Mouse (Mus musculus) neural tube, embryonic 13.5 days (tissue): Measurements from ENCODE around the gene Ahcy. TPM values are rescaled to one million over a fixed set of nuclear protein-coding genes. Genes with fewer than 3 reads are reported as not detected.
"Not testable (repeated sequence)": the region's sequence is repeated elsewhere in the genome, so short reads cannot be mapped to it uniquely, and the experiment has no call there.

Source experiments
- ATAC-seq: fragments of 200-750 bp; cut with Nextera tagmentation; 2 replicates; pipeline ENCODE4 v1.8.0; 2017; ENCODE audit warnings: low read depth, mild to moderate bottlenecking, moderate TSS enrichment, moderate library complexity
- H3K27ac ChIP-seq: fragments of 300-500 bp; sonication (generic); replicated peaks from 2 replicates; pipeline ENCODE4 v1.5.1; 2015; ENCODE audit warnings: moderate library complexity, mild to moderate bottlenecking, inconsistent platforms
- H3K27me3 ChIP-seq: fragments of 300-500 bp; sonication (generic); 2 replicates; pipeline ENCODE4 v1.6.1; 2015; ENCODE audit warnings: mild to moderate bottlenecking, inconsistent platforms
- H3K36me3 ChIP-seq: fragments of 300-500 bp; sonication (generic); 2 replicates; pipeline ENCODE4 v1.6.1; 2015; ENCODE audit warnings: mild to moderate bottlenecking, inconsistent platforms
- H3K4me1 ChIP-seq: fragments of 300-500 bp; sonication (generic); replicated peaks from 2 replicates; pipeline ENCODE4 v1.6.1; 2015; ENCODE audit warnings: inconsistent platforms
- H3K4me2 ChIP-seq: fragments of 300-500 bp; sonication (generic); 2 replicates; pipeline ENCODE4 v1.6.1; 2015; ENCODE audit warnings: inconsistent platforms, mild to moderate bottlenecking, moderate library complexity
- H3K4me3 ChIP-seq: fragments of 300-500 bp; sonication (generic); 2 replicates; pipeline ENCODE4 v1.5.1; 2015; ENCODE audit warnings: mild to moderate bottlenecking, inconsistent platforms
- H3K9ac ChIP-seq: fragments of 300-500 bp; sonication (generic); 2 replicates; pipeline ENCODE4 v1.6.1; 2015; ENCODE audit warnings: moderate library complexity, mild to moderate bottlenecking, inconsistent platforms
- H3K9me3 ChIP-seq: fragments of 300-500 bp; sonication (generic); 2 replicates; pipeline ENCODE4 v1.6.1; 2016; ENCODE audit warnings: inconsistent platforms
- WGBS: fragments of 180-500 bp; shearing (Covaris S2); methylation state at CpG from one replicate; pipeline ENCODE4 v1.1.7; 2015; 5-methylcytosine and 5-hydroxymethylcytosine counted together
- polyA plus RNA-seq: library from polyadenylated mRNA; unstranded; fragments of >200 nt; fragmentation: Nextera tagmentation; extraction: Ambion mirVana; gene quantifications from 2 replicates; pipeline ENCODE4 v1.2.1, GENCODE M21; 2015

Gene Ahcy
- polyA plus RNA-seq, 1 experiment from 2014 or later = 35.5 TPM

DNA sequence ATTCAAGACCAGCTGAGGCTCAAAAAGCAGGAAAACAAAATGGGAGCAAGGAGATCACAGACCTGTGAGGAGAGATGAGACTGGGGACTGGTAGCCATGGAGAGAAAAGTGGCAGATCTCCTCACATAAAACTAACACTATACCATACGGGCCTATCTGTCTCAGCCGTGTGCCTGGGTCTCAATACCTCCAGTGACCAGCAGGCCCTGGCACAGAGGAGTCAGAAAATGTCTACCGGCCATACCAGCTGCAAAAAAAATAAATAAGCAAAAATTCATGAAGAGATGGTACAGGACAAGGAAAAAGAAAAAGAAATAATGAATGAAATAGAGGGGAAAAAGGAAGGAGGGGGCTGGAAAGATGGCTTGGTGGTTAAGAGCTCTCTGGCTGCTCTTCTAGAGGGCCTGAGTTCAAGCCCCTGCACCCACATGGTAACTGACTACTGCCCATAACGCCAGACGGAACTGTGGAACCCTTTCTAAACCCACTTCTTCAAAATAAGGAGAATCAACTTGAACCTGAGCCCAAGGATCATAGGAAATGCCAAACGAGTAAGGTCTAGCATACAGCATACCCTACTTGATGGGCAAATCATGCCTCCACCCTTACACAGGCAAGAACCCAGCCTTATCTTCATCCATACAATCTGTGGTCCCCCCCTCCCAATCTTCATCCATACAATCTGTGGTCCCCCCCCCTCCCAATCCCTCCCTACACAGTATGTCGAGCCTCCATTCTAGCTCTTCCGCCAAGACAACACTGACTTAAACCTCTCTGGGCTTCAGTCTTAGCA lies 1.7 kb downstream of the Ahcy start:
- Histone ChIP-seq H3K4me3 (no peak overlapping the region), H3K27ac (no peak overlapping the region), H3K4me1 (peaks cover 26% of the 10 kb centered on the region), H3K4me2 (peak overlapping the region; percentile 61; the same call in 1 of the 2 replicates), H3K27me3 (no peaks in the 10 kb centered on the region), H3K9ac (peak overlapping the region; percentile 82; the same call in 1 of the 2 replicates), H3K9me3 (no peaks in the 10 kb centered on the region), H3K36me3 (peaks cover 11% of the 10 kb centered on the region)
- no peak for ATAC-seq
- WGBS = 82% methylated on average over 8 of the region's 8 CpGs

GRCm38 (mm10) chr2:155071027-155071426 lies 3.3 kb downstream of the Ahcy start:
- Histone ChIP-seq H3K9ac (no peak overlapping the region), H3K27ac (no peak overlapping the region), H3K4me1 (peaks cover 26% of the 10 kb centered on the region), H3K36me3 (peaks cover 26% of the 10 kb centered on the region), H3K4me3 (no peak overlapping the region), H3K27me3 (no peaks in the 10 kb centered on the region), H3K4me2 (no peak overlapping the region), H3K9me3 (no peaks in the 10 kb centered on the region)
- ATAC-seq = no peak
- 86% methylated on average over 9 of the region's 9 CpGs for WGBS

- no peak overlapping the region for H3K4me2 ChIP-seq
- ATAC-seq = no peak
Measured at GRCm38 (mm10) chr2:155057361-155057760, 16.9 kb downstream of the Ahcy start.

DNA sequence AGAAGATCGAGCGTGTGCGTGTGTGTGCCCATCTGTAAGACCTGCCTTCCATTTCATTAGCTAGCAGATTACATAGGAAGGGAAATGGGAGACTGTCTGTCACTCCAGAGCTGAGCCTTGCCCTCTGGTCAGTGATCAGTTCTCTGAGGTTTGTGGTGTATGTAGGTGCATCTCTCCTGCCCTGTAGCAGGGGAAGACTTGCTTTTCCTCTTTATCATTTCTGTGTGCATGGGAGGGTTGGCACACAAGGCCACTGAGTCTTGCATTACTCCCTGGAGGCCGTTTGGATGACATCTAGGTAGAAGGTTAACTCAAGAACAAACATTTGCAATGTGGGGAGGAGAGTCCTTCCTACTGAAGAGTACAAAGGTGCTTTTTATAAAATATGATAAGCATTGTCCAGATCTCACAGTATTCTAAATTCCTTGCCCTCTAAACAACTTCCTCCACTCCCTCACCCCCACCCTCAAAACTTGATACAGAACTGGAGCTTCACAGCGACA lies 18.2 kb downstream of the Ahcy start:
- H3K27ac ChIP-seq = no peak overlapping the region
- peaks cover 8% of the 10 kb centered on the region for H3K4me1 ChIP-seq
- H3K9ac ChIP-seq = no peak overlapping the region
- ATAC-seq = no peak
- H3K4me2 ChIP-seq = no peak overlapping the region
- H3K27me3 ChIP-seq = no peaks in the 10 kb centered on the region
- H3K9me3 ChIP-seq = no peaks in the 10 kb centered on the region
- peaks cover 14% of the 10 kb centered on the region for H3K36me3 ChIP-seq
- 82% methylated on average over 5 of the region's 5 CpGs for WGBS
- H3K4me3 ChIP-seq = no peak overlapping the region

More at GRCm38 (mm10) chr2:155057361-155057760, 16.9 kb downstream of the Ahcy start:
- Histone ChIP-seq H3K36me3 (peaks cover 26% of the 10 kb centered on the region), H3K27me3 (no peaks in the 10 kb centered on the region), H3K4me3 (no peak overlapping the region), H3K9ac (no peak overlapping the region), H3K27ac (no peak overlapping the region), H3K4me1 (no peaks in the 10 kb centered on the region), H3K9me3 (no peaks in the 10 kb centered on the region)
- 81% methylated on average over 1 of the region's 1 CpGs for WGBS

GRCm38 (mm10) chr2:155054672-155055071 lies 19.6 kb downstream of the Ahcy start:
- WGBS = 78% methylated on average over 3 of the region's 3 CpGs
- H3K9me3 ChIP-seq = no peaks in the 10 kb centered on the region
- ATAC-seq = no peak

GRCm38 (mm10) chr2:155053512-155053911 lies 20.8 kb downstream of the Ahcy start:
- not testable (repeated sequence) for H3K27me3 ChIP-seq, H3K27ac ChIP-seq, H3K9me3 ChIP-seq, H3K4me3 ChIP-seq, H3K36me3 ChIP-seq, ATAC-seq, H3K4me2 ChIP-seq, H3K9ac ChIP-seq
- 90% methylated on average over 8 of the region's 8 CpGs for WGBS
- H3K4me1 ChIP-seq = peaks cover 14% of the 10 kb centered on the region

More at GRCm38 (mm10) chr2:155054672-155055071, 19.6 kb downstream of the Ahcy start:
- peaks cover 14% of the 10 kb centered on the region for H3K4me1 ChIP-seq
- H3K27ac ChIP-seq = no peak overlapping the region
- no peak overlapping the region for H3K4me3 ChIP-seq
- no peak overlapping the region for H3K9ac ChIP-seq
- no peaks in the 10 kb centered on the region for H3K27me3 ChIP-seq
- H3K36me3 ChIP-seq = peaks cover 6% of the 10 kb centered on the region
- H3K4me2 ChIP-seq = no peak overlapping the region

DNA sequence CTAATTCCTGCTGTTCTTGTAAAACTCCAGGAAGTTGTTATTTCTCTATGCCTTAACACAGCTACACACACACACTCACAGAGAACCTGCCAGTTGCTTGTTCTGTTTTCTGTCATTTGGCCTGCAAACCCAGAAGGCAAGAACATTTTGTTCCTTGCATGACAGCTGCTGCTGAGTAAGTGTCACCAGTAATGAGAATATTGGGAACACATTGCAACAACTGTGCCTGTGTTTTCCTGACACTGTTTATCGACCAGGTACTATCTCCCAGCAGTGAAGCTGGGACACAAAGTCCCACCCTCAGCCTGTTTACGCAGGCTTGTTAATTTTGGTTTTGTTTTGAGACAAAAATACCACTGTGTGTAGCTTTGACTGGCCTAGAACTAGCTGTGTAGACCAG lies 21.6 kb downstream of the Ahcy start:
- no peaks in the 10 kb centered on the region for H3K27me3 ChIP-seq
- WGBS = 86% methylated on average over 2 of the region's 2 CpGs
- H3K4me3 ChIP-seq = no peak overlapping the region
- H3K4me2 ChIP-seq = no peak overlapping the region
- H3K9me3 ChIP-seq = no peaks in the 10 kb centered on the region
- ATAC-seq = no peak
- H3K4me1 ChIP-seq = peaks cover 14% of the 10 kb centered on the region
- H3K27ac ChIP-seq = no peak overlapping the region
- H3K36me3 ChIP-seq = no peaks in the 10 kb centered on the region
- H3K9ac ChIP-seq = no peak overlapping the region

- H3K27me3 ChIP-seq = no peaks in the 10 kb centered on the region
- peaks cover 14% of the 10 kb centered on the region for H3K4me1 ChIP-seq
- ATAC-seq = no peak
- H3K36me3 ChIP-seq = no peaks in the 10 kb centered on the region
- peak overlapping the region; percentile 85; the same call in 1 of the 2 replicates for H3K27ac ChIP-seq
- H3K4me2 ChIP-seq = peak overlapping the region; percentile 76
- WGBS = 32% methylated on average over 9 of the region's 9 CpGs
- H3K4me3 ChIP-seq = peak overlapping the region; percentile 51
- no peaks in the 10 kb centered on the region for H3K9me3 ChIP-seq
- peak overlapping the region; percentile 69 for H3K9ac ChIP-seq
Measured at GRCm38 (mm10) chr2:155051622-155052351, 22.5 kb downstream of the Ahcy start.

- Histone ChIP-seq H3K27ac (peak overlapping the region; percentile 90), H3K27me3 (no peaks in the 10 kb centered on the region)
Measured at GRCm38 (mm10) chr2:155050504-155051236, 23.6 kb downstream of the Ahcy start.

GRCm38 (mm10) chr2:155050108-155050503 lies 24.2 kb downstream of the Ahcy start:
- peak overlapping the region; percentile 80 for H3K9ac ChIP-seq
- H3K9me3 ChIP-seq = no peaks in the 10 kb centered on the region
- peaks cover 14% of the 10 kb centered on the region for H3K4me1 ChIP-seq
- no peaks in the 10 kb centered on the region for H3K36me3 ChIP-seq
- ATAC-seq = peak; percentile 52
- H3K4me2 ChIP-seq = peak overlapping the region; percentile 76
- WGBS = 22% methylated on average over 5 of the region's 5 CpGs
- peak overlapping the region; percentile 90 for H3K27ac ChIP-seq
- H3K4me3 ChIP-seq = peak overlapping the region; percentile 51
- H3K27me3 ChIP-seq = no peaks in the 10 kb centered on the region

More at GRCm38 (mm10) chr2:155050504-155051236, 23.6 kb downstream of the Ahcy start:
- Histone ChIP-seq H3K4me2 (peak overlapping the region; percentile 76), H3K9me3 (no peaks in the 10 kb centered on the region), H3K9ac (peak overlapping the region; percentile 80), H3K4me3 (peak overlapping the region; percentile 51), H3K4me1 (peaks cover 14% of the 10 kb centered on the region), H3K36me3 (no peaks in the 10 kb centered on the region)
- peak; percentile 97 for ATAC-seq
- WGBS = under 1% methylated on average over 45 of the region's 45 CpGs

DNA sequence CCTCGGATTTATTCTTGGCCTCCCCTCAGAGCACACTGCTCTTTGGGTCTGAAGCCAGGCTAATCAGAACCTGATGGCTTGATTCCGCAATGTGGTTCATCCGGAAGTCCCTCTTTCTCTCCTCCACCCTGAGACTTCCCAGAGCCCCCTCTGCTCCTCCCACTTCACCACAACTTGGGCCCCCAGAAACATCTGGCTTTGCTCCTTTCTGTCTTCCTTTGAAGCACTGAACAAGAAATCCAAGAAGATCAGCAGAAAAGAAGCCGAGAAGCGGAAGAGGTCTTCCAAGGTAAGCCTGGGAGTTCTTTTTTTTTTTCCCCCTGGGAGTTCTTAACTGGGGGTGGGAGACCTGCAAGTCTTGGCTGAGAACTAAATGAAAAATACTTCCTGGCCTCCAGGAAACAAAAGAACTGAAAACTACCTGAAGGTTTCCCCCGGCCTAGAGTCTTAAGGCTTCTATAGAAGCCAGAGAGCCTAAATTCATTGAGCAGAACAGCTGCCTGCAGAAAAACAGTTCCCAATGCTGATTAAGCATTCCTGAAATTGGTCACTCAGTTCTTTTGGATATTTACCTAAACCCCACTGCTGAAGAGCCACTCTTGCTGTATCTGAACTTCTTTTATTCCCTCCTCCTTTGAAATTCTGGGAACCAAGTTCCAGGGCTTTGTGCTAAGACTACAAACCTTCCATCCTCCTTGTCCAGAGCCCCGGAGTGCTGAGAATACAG lies 26.7 kb downstream of the Ahcy start:
- WGBS = 77% methylated on average over 7 of the region's 7 CpGs
- Histone ChIP-seq H3K9me3 (no peaks in the 10 kb centered on the region), H3K27ac (no peak overlapping the region), H3K4me3 (no peak overlapping the region), H3K27me3 (no peaks in the 10 kb centered on the region), H3K9ac (no peak overlapping the region), H3K4me2 (no peak overlapping the region), H3K4me1 (peaks cover 14% of the 10 kb centered on the region), H3K36me3 (no peaks in the 10 kb centered on the region)
- ATAC-seq = no peak
